Mouse (Mus musculus) CD4-positive naive resting alpha-beta T cell, adult 76 days (primary cell): ENCODE results near the gene Olfr346. TPM values are rescaled to one million over a fixed set of nuclear protein-coding genes. Genes with fewer than 3 reads are reported as not detected.

Experiments
- total RNA-seq: library from RNA; stranded (reverse); gene quantifications from one replicate; pipeline ENCODE4 v1.2.4, GENCODE M21; 2023

The Olfr346 gene
- not detected for total RNA-seq

GRCm38 (mm10) chr2:36685488-36685887 lies at the start of gene Olfr346:
Olfr346 (plus strand) TSS chr2:36685788.

GRCm38 (mm10) chr2:36639741-36640140 lies 45.8 kb upstream of the Olfr346 start, which contains the start of gene Olfr345:
Olfr345 (plus strand) TSS chr2:36640041.

GRCm38 (mm10) chr2:36731602-36732001 lies 46.0 kb downstream of the Olfr346 start, which contains the start of gene Olfr347:
Olfr347 (plus strand) TSS chr2:36731902.

Other genes with a start within 250 kb of the Olfr346 start
- gene Olfr340, start 233.2 kb upstream of the Olfr346 start, total RNA-seq: not detected
- not detected for gene Olfr341, start 203.3 kb upstream of the Olfr346 start, total RNA-seq
- gene Olfr342, start 160.8 kb upstream of the Olfr346 start, total RNA-seq: not detected
- not detected for gene Olfr344, start 119.1 kb upstream of the Olfr346 start, total RNA-seq
- gene Olfr345, start 45.7 kb upstream of the Olfr346 start, total RNA-seq: not detected
- not detected for gene Olfr347, start 46.1 kb downstream of the Olfr346 start, total RNA-seq
- not detected for gene Olfr348, start 98.5 kb downstream of the Olfr346 start, total RNA-seq
- gene Olfr50, start 104.8 kb downstream of the Olfr346 start, total RNA-seq: not detected
- not detected for gene Olfr3, start 131.2 kb downstream of the Olfr346 start, total RNA-seq
- not detected for gene Olfr350, start 160.5 kb downstream of the Olfr346 start, total RNA-seq
- gene Olfr351, start 176.9 kb downstream of the Olfr346 start, total RNA-seq: not detected
- not detected for gene Olfr352, start 182.7 kb downstream of the Olfr346 start, total RNA-seq
- gene Olfr353, start 207.1 kb downstream of the Olfr346 start, total RNA-seq: not detected
- gene Olfr354, start 219.9 kb downstream of the Olfr346 start, total RNA-seq: not detected
- not detected for gene Olfr355, start 243.1 kb downstream of the Olfr346 start, total RNA-seq